Mouse (Mus musculus): ENCODE results near the gene Zfp687.
A peak's percentile ranks its signal among the peaks of the same experiment; 100 is the strongest.

The Zfp687 gene

DNA sequence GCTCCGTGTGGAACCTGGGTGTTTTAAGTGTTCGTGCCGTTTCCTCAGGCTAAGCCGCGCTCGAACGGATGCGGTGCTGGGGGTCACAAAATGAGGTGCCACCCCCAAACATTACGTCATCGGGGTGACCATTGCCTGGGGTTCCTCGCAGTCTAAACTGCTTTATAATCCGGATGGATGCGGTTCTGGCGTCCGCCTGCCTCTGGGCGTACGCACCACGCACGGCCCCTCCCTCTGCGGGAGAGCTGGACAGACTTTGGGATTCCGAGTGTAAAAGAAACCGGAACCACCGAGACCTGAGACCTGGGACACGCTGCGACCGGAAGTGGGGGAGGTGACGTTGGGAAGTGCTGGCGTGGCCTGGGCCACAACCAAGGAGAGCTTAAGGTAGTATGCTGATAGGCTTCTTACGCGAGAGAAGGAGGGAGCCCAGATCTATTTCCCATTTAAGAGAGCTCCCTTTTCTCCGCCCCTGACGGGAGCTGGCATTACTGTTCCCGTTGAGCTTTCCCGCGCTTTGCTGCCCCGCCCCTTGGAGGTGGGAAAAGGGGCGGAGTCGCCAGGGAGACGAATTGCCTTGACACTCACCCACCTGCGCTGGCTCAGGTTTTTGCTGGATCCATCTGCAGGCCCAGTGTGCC lies 763 bp upstream of the Zfp687 start:
- DNase-seq, result peak; percentile 98

- DNase-seq, result peak; percentile 76 to 79
These were observed 658 bp downstream of the Zfp687 start for GRCm38 (mm10) chr3:95014428-95015151.

DNA sequence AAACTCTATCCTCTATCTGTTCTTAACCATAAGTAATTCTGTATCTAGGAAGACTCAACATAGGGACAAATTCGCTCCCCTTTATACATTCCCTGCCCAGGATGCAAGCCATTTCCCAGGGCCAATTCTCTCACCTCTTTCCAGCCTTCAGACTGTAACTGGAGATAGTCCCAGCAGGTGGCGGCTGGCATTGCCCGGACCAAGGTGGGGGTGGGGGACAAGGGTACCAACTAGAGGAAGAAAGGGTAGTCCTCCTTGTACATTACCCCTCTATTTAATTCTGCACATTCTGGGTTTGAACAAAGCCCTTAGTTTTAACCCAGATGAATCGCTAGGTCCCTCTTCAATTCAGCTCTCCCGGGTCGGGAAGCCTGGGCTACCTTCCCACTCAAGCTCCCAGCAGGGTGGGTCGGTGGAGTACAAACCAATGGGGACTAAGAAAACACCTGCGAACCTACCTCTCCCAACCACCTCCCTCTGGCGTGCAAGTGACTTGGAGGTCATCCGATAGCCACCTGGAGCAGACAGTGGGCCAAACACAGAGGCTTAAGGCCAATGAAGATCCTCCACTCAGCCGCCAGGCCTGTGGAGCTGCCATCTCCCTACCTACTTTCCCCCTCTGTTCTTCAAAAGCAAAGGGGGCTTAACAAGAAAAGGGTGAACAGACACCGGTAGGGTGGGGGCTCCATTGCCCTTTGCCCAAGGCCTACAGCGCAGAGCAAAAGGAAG lies 1.4 kb downstream of the Zfp687 start:
- peak; percentile 79 to 88 for DNase-seq

- DNase-seq, result no peak
These were observed 2.3 kb downstream of the Zfp687 start for GRCm38 (mm10) chr3:95012982-95013381.

- peak in 1 of 2 experiments; percentile 52 for DNase-seq
These were observed 4.9 kb downstream of the Zfp687 start for GRCm38 (mm10) chr3:95010396-95010795.

DNA sequence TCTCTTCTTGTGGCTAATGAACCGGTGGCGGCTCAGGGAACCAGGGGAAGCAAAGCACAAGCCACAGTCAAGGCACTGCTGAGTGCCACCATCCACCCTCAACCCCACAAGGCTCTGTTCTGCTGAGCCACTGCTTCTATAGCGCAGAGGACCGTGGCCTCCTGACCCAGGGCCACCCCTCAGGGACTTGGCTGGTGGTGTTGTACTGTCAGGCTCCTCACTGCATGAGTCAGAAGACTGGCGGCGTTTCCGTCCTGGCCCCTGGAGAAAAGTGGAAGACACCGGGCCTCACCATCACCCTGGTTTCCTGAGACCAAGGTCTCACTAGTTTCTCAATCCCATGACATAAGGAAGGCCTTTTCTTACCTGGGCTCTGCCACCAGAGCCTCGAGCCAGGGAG lies 7.5 kb downstream of the Zfp687 start:
- DNase-seq, result no peak

DNA sequence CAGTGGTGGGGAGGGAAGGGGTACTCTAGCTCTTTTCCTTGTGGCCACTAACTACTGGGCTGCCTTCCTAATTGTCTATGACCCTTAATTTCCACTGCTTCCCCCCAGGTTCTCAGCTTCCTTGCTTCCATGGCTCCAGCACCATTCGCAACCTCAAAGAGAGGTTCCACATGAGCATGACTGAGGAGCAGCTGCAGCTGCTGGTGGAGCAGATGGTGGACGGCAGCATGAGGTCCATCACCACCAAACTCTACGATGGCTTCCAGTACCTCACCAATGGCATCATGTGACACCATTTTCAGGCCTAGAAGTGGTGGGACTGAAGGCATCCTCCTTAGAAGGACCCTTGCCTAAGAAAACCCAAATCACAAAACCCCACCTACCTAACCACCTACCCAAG lies 9.6 kb downstream of the Zfp687 start:
- no peak for DNase-seq

GRCm38 (mm10) chr3:95003273-95003672 lies 12.0 kb downstream of the Zfp687 start:
- no peak for DNase-seq

GRCm38 (mm10) chr3:95002569-95002968 lies 12.7 kb downstream of the Zfp687 start:
- DNase-seq, result no peak

- peak; percentile 93 to 98 for DNase-seq
These were observed 18.3 kb downstream of the Zfp687 start for GRCm38 (mm10) chr3:94996946-94997345.

DNA sequence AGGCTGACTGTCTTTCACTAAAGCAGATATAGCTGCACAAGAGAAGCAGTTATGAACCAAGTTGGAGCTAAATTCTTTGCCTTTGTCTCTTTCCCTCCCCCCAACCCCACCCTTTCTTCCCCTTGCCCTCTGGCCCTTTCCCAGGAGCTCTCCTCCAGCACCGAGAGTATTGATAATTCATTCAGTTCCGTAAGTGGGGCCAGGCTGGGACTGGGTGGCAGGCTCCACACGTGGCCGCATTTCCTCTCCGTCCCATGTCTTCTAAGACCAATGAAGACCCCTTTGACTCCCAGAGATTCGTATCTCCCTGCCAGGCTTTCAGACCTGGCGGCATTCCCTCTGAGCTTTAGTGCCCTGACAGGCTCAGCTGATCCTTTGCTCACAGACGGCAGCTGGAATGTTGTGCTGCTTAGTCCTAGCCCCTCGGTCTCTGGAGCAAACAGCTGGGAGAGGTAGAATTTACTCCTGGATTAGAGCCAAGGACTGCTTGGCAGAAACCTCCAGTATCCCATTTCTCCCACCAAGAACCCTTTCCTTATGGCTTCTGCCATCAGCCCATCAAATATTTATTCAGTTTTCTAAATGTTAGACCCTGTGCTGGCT lies 26.0 kb downstream of the Zfp687 start:
- DNase-seq, result no peak

DNA sequence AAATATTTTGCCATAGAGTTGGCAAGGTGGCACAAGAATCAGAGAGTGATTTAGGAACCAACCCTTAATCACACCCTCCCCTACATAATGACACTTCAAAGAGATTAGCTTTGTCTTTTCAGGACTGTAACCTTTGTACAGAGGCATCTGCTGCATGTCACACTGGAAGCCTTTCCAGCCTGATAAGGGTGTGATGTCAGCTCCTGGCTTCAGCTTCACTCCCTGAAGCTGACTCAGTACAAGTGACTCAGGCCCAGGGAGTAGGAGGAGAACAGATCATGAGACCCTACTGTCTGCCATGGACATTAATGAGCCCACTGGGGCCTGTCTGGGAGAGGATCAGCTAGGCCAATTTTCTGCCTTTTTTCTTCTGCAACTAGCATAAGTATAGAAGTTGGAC lies 27.7 kb downstream of the Zfp687 start:
- no peak for DNase-seq

- no peak for DNase-seq
These were observed 29.7 kb downstream of the Zfp687 start for GRCm38 (mm10) chr3:94985513-94985912.

- DNase-seq, result no peak
These were observed 30.9 kb downstream of the Zfp687 start for GRCm38 (mm10) chr3:94984312-94984711.

GRCm38 (mm10) chr3:94974528-94975422 lies 40.5 kb downstream of the Zfp687 start, which contains the start of gene Pi4kb:
Pi4kb (plus strand) TSS chr3:94974731.
- DNase-seq, result peak; percentile 85 to 88

DNA sequence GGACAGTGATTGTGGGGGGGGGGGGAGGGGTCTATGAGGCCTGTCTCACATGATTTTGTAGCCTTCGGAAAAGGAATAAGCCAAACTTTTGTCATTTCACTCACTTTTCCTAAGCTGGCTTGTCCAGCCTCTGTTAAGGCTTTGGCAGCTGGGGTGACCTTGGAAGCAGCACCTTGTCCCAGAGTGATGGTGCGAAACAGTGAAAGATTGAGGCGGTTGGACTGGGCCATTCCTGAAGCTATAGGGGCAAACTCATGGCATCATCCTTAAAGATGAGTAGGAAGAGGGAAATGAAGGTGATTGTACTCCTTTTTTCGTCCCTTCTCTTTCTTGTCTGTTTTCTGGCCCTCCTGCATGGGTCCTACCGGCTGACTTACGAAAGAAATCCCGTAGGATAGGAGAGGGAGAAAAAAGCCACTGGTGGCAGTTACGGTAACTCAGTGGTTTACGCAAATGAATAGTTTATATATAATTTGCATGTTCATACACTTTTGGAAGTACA lies 41.2 kb downstream of the Zfp687 start:
- no peak for DNase-seq

DNA sequence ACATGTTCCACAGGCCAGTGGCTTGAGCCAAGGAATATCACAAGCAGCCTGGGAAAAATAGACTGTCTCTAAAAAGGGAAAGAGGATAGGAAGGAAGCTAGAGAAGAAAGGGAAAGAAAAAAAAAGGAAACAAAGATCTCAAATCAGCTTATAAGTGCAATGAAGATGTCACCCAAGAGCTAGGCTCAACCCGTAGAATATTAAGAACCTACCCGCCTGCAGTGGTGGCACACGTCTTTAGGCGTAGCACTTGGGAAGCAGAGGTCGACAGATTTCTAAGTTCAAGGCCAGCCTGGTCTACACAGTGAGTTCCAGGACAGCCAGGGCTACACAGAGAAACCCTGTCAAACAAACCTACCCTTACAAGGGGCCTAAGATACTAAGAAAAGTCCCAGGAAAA lies 41.6 kb downstream of the Zfp687 start:
- no peak for DNase-seq

DNA sequence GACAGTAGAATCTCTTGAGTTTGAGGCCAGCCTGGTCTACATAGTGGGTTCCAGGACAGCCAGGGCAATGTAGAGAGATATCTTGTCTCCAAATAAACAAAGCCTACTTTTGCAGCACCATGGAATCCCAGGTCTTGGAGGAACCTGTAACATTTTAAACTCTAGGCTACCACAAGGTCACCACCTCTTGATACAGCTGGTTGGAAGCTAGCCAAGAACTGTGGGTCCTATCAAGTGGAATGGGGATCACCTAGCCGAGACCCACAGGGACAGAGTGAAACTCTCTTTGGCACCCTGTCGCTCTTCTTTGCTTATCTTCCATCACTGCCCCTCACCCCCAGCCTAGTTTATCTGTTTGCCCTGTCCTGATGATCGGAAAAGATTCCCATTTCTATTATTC lies 42.7 kb downstream of the Zfp687 start:
- no peak for DNase-seq

DNA sequence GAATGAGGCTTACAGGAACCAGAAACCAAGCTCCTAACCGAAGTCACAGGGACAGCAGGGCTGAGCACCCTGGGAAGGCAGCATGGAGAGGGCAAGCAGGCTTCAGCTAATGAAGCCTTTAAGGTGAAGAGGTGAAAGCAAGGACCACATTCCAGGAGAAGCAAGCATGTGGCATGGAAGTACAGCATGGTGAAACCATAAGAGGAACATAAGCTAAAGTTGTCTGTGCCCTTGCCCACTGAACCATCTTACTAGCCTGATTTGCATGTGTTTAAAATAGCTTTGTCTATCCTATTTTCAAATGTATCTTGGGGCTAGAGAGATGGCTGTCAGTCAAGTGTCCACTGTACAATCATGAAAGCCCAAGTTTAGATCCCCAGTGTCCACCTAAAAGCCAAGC lies 49.4 kb downstream of the Zfp687 start:
- no peak for DNase-seq

DNA sequence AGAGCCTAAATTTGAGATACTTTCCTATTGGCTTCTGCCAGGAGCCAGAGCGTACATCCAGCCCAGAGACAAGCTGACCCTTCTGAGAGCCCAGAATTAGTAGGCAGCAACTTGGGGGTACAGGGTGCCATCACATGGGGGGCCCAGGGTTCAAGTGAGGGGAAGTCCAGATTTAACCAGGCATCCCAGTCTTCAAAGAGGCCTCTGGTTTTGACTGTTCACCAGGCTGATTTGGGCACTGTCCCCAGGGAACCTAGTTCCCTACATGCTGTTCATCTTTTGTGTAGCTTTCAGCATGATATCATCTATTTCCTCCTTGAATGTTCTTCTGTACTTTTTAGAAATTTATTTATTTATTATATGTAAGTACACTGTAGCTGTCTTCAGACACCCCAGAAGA lies 50.3 kb downstream of the Zfp687 start:
- DNase-seq, result no peak

DNA sequence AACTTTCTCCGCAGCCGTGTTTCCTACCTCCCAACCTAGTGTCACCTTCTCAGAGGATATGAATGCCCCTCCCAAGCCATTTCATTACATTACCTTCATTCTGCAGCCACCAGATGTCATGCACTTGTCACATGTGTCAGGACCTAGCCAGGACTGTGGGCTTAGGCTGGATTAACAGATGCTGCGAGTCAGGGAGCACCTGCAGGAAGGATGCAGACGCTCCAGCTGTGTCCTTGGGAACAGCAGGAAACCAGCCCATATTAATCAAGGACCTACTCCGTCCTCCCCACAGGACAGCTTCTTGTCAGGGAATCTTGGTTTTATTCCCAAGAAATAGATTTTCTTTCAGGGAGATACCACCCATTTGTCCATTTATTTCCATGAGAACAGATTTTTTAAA lies 54.9 kb downstream of the Zfp687 start:
- no peak for DNase-seq

GRCm38 (mm10) chr3:94959871-94960270 lies 55.4 kb downstream of the Zfp687 start:
- DNase-seq, result no peak
